Mouse (Mus musculus) thymus, adult 2 months (tissue): ENCODE measurements around the gene Olfr332. TPM values are rescaled to one million over a fixed set of nuclear protein-coding genes. Genes with fewer than 3 reads are reported as not detected.

Source experiments
- DNase-seq: peaks from one replicate; pipeline ENCODE4 v3.0.0; 2021
- H3K27ac ChIP-seq: fragments of 200-500 bp; 2 replicates; pipeline ENCODE4 v1.5.1; 2012; ENCODE audit warnings: low read length, control low read depth; ENCODE audit not compliant: control insufficient read depth, insufficient read depth
- H3K27me3 ChIP-seq: fragments of 200-500 bp; 2 replicates; pipeline ENCODE4 v1.6.1; 2012; ENCODE audit warnings: mild to moderate bottlenecking, low read length, moderate library complexity, mixed read lengths; ENCODE audit not compliant: control insufficient read depth, insufficient read depth
- H3K36me3 ChIP-seq: fragments of 200-500 bp; 2 replicates; pipeline ENCODE4 v1.6.1; 2012; ENCODE audit warnings: mild to moderate bottlenecking, low read length, moderate library complexity; ENCODE audit not compliant: control insufficient read depth, insufficient read depth
- H3K4me1 ChIP-seq: fragments of 200-500 bp; replicated peaks from 2 replicates; pipeline ENCODE4 v1.6.1; 2012; ENCODE audit warnings: low read length; ENCODE audit not compliant: control insufficient read depth, insufficient read depth
- H3K4me3 ChIP-seq: fragments of 200-500 bp; 2 replicates; pipeline ENCODE4 v1.5.1; 2012; ENCODE audit warnings: mild to moderate bottlenecking, low read length, control low read depth, moderate library complexity; ENCODE audit not compliant: control insufficient read depth, insufficient read depth
- CTCF ChIP-seq: fragments of 200-500 bp; IDR thresholded peaks from 2 replicates; pipeline ENCODE4 v1.5.1; 2012; ENCODE audit warnings: mild to moderate bottlenecking, control low read depth, low read length, moderate library complexity, borderline replicate concordance; ENCODE audit not compliant: control insufficient read depth, poor library complexity, insufficient read depth; ENCODE audit errors: extremely low read depth
- POLR2A ChIP-seq: fragments of 200-500 bp; IDR thresholded peaks from 2 replicates; pipeline ENCODE4 v1.6.1; 2012; ENCODE audit warnings: mild to moderate bottlenecking, low read length, control low read depth, moderate library complexity; ENCODE audit not compliant: control insufficient read depth, poor library complexity, insufficient read depth; ENCODE audit errors: extremely low read depth
- WGBS: fragments of 180-500 bp; shearing (Covaris S2); methylation state at CpG from one replicate; pipeline ENCODE4 v1.1.7; 2018; 5-methylcytosine and 5-hydroxymethylcytosine counted together
- polyA plus RNA-seq: library from polyadenylated mRNA; depleted of rRNA; stranded (reverse); fragments of >200 nt; gene quantifications from 2 replicates; pipeline ENCODE4 v1.2.3, GENCODE M21; 2012; rRNA removed

Gene Olfr332
- polyA plus RNA-seq, 1 experiment, result 0.03 TPM

DNA sequence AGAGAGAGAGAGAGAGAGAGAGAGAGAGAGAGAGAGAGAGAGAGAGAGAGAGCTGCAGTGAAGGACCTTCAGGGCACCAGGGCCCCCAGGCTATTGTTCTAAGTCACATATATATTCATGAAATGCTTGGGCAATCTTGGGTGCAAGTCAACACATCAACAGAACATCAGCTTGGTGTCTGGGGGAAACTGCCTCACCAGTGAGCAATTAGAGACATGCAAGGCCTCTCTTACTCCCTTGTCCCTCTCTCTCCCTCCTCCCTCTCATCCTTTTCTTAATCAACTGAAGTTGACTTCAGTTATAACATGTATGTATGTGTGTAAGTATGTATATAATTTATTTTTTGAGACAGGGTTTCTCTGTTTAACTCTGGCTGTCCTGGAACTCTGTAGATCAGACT, 30.2 kb downstream of the Olfr332 start, which contains the start of gene Olfr30:
TSS of gene Olfr30 (minus strand) at position 101 of the 400 bp plus-strand sequence.
- no peak within 1 kb of the TSS for H3K4me3 ChIP-seq
- DNase-seq, result no peak
- no peak within 1 kb of the TSS for H3K27ac ChIP-seq
- no peaks in the 10 kb centered on the region for H3K4me1 ChIP-seq
- H3K27me3 ChIP-seq, result no peaks in the 10 kb centered on the region
- TF ChIP-seq CTCF, result no peak
- no peak for TF ChIP-seq POLR2A
- H3K36me3 ChIP-seq, result no peaks in the 10 kb centered on the region

- WGBS, result 66% methylated on average over 4 of the region's 4 CpGs
- H3K36me3 ChIP-seq, result no peaks in the 10 kb centered on the region
- TF ChIP-seq CTCF, result no peak
- TF ChIP-seq POLR2A, result no peak
- DNase-seq, result no peak
- H3K4me1 ChIP-seq, result no peaks in the 10 kb centered on the region
- H3K4me3 ChIP-seq, result no peak overlapping the region
- no peak overlapping the region for H3K27ac ChIP-seq
- H3K27me3 ChIP-seq, result no peaks in the 10 kb centered on the region
These were observed 38.8 kb downstream of the Olfr332 start for GRCm38 (mm10) chr11:58453592-58453991.

DNA sequence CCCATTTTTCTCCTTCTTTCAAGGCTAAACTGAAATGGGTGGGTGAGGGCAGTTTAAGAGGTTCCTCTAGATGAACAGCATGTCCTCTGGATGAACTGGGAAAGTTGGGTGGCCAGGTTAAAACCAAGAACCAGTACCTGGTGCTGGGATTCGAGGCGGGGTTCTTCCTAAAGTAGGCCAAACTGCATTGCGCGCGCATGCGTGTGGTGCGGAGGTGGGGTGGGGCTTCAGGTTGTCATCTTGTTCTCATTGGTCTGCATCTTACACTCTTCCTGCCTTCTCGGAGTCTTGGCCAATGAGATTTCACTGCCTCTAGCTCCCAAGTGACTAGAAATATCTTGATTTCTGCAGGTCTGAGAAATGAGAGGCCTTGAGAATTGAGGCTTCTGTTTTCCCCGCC, 39.6 kb downstream of the Olfr332 start, which contains the start of gene Lypd9:
TSS of gene Lypd9 (minus strand) at position 165 of the 400 bp plus-strand sequence.
- no peak within 1 kb of the TSS for H3K4me3 ChIP-seq
- DNase-seq, result no peak
- no peaks in the 10 kb centered on the region for H3K4me1 ChIP-seq
- 97% methylated on average over 9 of the region's 9 CpGs for WGBS
- no peaks in the 10 kb centered on the region for H3K36me3 ChIP-seq
- no peak for TF ChIP-seq CTCF
- no peak for TF ChIP-seq POLR2A
- no peaks in the 10 kb centered on the region for H3K27me3 ChIP-seq
- H3K27ac ChIP-seq, result no peak within 1 kb of the TSS

Other genes starting within 250 kb of the Olfr332 start
- 0.07 and 0.29 TPM in 2 replicates for gene 4930438A08Rik, start 217.8 kb downstream of the Olfr332 start, polyA plus RNA-seq
- 42.1 and 49.7 TPM in 2 replicates for gene Zfp692, start 185.5 kb downstream of the Olfr332 start, polyA plus RNA-seq
- 54.1 and 54.5 TPM in 2 replicates for gene Zfp672, start 162.2 kb downstream of the Olfr332 start, polyA plus RNA-seq
- gene Sh3bp5l, start 161.8 kb downstream of the Olfr332 start, polyA plus RNA-seq, result 41.3 and 43.3 TPM in 2 replicates
- 26.2 and 31.5 TPM in 2 replicates for gene Lypd8, start 113.5 kb downstream of the Olfr332 start, polyA plus RNA-seq
- 0.77 and 0.92 TPM in 2 replicates for gene 1810065E05Rik, start 71.4 kb downstream of the Olfr332 start, polyA plus RNA-seq
- 0.36 and 0.42 TPM in 2 replicates for gene Gm12253, start 60.0 kb downstream of the Olfr332 start, polyA plus RNA-seq
- not detected in 2 replicates for gene Lypd9, start 39.6 kb downstream of the Olfr332 start, polyA plus RNA-seq
- 0.05 TPM in 1 of 2 replicates, not detected in the other for gene Olfr30, start 30.3 kb downstream of the Olfr332 start, polyA plus RNA-seq
- gene Olfr331, start 10.0 kb upstream of the Olfr332 start, polyA plus RNA-seq, result not detected in 2 replicates
- gene Olfr330, start 42.3 kb upstream of the Olfr332 start, polyA plus RNA-seq, result 0.29 and 0.50 TPM in 2 replicates
- 0.11 and 0.51 TPM in 2 replicates for gene Olfr329-ps, start 53.9 kb upstream of the Olfr332 start, polyA plus RNA-seq
- 0.10 TPM in 1 of 2 replicates, not detected in the other for gene Olfr328, start 63.1 kb upstream of the Olfr332 start, polyA plus RNA-seq
- 0.27 and 0.69 TPM in 2 replicates for gene Olfr224, start 78.0 kb upstream of the Olfr332 start, polyA plus RNA-seq
- gene Olfr325, start 85.2 kb upstream of the Olfr332 start, polyA plus RNA-seq, result 0.32 TPM in 1 of 2 replicates, not detected in the other
- not detected in 2 replicates for gene Olfr324, start 102.6 kb upstream of the Olfr332 start, polyA plus RNA-seq
- gene 2210407C18Rik, start 123.5 kb upstream of the Olfr332 start, polyA plus RNA-seq, result 3.7 and 5.3 TPM in 2 replicates
- 0.58 TPM in 1 of 2 replicates, not detected in the other for gene Olfr323, start 137.9 kb upstream of the Olfr332 start, polyA plus RNA-seq
- gene Trim58, start 147.9 kb upstream of the Olfr332 start, polyA plus RNA-seq, result 0.59 and 0.75 TPM in 2 replicates
- gene Olfr322, start 166.2 kb upstream of the Olfr332 start, polyA plus RNA-seq, result 0.07 TPM in 1 of 2 replicates, not detected in the other
- not detected in 2 replicates for gene Olfr320, start 188.5 kb upstream of the Olfr332 start, polyA plus RNA-seq
- gene Olfr319, start 206.6 kb upstream of the Olfr332 start, polyA plus RNA-seq, result not detected in 2 replicates
- gene Olfr318, start 231.5 kb upstream of the Olfr332 start, polyA plus RNA-seq, result not detected in 2 replicates
- not detected in 2 replicates for gene Olfr317, start 246.7 kb upstream of the Olfr332 start, polyA plus RNA-seq